Mouse (Mus musculus) liver, embryonic 14.5 days (tissue): Measurements from ENCODE around the gene Dtx2. TPM values are rescaled to one million over a fixed set of nuclear protein-coding genes. Genes with fewer than 3 reads are reported as not detected.

Experiments used
- ATAC-seq: fragments of 200-750 bp; cut with Nextera tagmentation; 2 replicates; pipeline ENCODE4 v1.8.0; 2017; ENCODE audit warnings: moderate number of reproducible peaks, mild to moderate bottlenecking, moderate library complexity; ENCODE audit not compliant: insufficient read depth
- DNase-seq, 3 experiments: peaks; one replicate each; pipeline ENCODE4 v3.0.0-alpha.2; 2012 to 2013; ENCODE audit warnings: low read depth in 3 of 3, low spot score in 3 of 3
- H3K27ac ChIP-seq: fragments of 300-500 bp; sonication (generic); 2 replicates; pipeline ENCODE4 v1.5.1; 2014; ENCODE audit warnings: moderate library complexity, mild to moderate bottlenecking, control low read depth, inconsistent platforms
- H3K27me3 ChIP-seq: fragments of 300-500 bp; sonication (generic); 2 replicates; pipeline ENCODE4 v1.6.1; 2014; ENCODE audit warnings: mild to moderate bottlenecking, low read length, moderate library complexity; ENCODE audit not compliant: control insufficient read depth, insufficient read depth
- H3K36me3 ChIP-seq: fragments of 300-500 bp; sonication (generic); replicated peaks from 2 replicates; pipeline ENCODE4 v1.6.1; 2014; ENCODE audit warnings: low read depth; ENCODE audit not compliant: control insufficient read depth, insufficient read depth
- H3K4me1 ChIP-seq, 2 experiments: fragments of 200-500 bp in 1 of 2; fragments of 300-500 bp in 1 of 2; sonication (generic) in 1 of 2; replicated peaks; 2 replicates each; pipeline ENCODE4 v1.6.1; 2012 to 2014; ENCODE audit warnings: antibody characterized with exemption in 1 of 2, inconsistent platforms in 1 of 2, low read length in 1 of 2; ENCODE audit not compliant: control insufficient read depth in 2 of 2, insufficient read depth in 2 of 2
- H3K4me2 ChIP-seq: fragments of 300-500 bp; sonication (generic); 2 replicates; pipeline ENCODE4 v1.6.1; 2014; ENCODE audit warnings: low read depth, mild to moderate bottlenecking, control low read depth, moderate library complexity
- H3K4me3 ChIP-seq, 2 experiments: fragments of 200-500 bp in 1 of 2; fragments of 300-500 bp in 1 of 2; sonication (generic) in 1 of 2; 2 replicates each; pipeline ENCODE4 v1.5.1; 2012 to 2014; ENCODE audit warnings: low read depth in 2 of 2, low read length in 2 of 2, mild to moderate bottlenecking in 2 of 2, control low read depth in 1 of 2, inconsistent platforms in 1 of 2, moderate library complexity in 1 of 2; ENCODE audit not compliant: insufficient read depth in 1 of 2
- H3K9ac ChIP-seq: fragments of 300-500 bp; sonication (generic); replicated peaks from 2 replicates; pipeline ENCODE4 v1.6.1; 2014; ENCODE audit warnings: mild to moderate bottlenecking, control low read depth, moderate library complexity
- H3K9me3 ChIP-seq: fragments of 300-500 bp; sonication (generic); 2 replicates; pipeline ENCODE4 v1.6.1; 2016; ENCODE audit warnings: low read length, mixed read lengths; ENCODE audit not compliant: control insufficient read depth
- CTCF ChIP-seq: IDR thresholded peaks from 2 replicates; pipeline ENCODE4 v1.5.1; 2016; ENCODE audit warnings: antibody characterized with exemption, low read depth, control low read depth
- EP300 ChIP-seq: IDR thresholded peaks from 2 replicates; pipeline ENCODE4 v1.6.1; 2016; ENCODE audit warnings: antibody characterized with exemption, low read depth
- WGBS: fragments of 180-500 bp; shearing (Covaris S2); extraction: QIAGEN DNeasy Blood & Tissue Kit; methylation state at CpG from one replicate; pipeline ENCODE4 v1.1.7; 2014; ENCODE audit not compliant: insufficient replicate concordance; 5-methylcytosine and 5-hydroxymethylcytosine counted together
- polyA plus RNA-seq, 2 experiments: library from polyadenylated mRNA; depleted of rRNA in 1 of 2; stranded (reverse) in 1 of 2; unstranded in 1 of 2; fragments of >200 nt; fragmentation: Nextera tagmentation in 1 of 2; extraction: Ambion mirVana in 1 of 2; gene quantifications; 2 replicates each; pipeline versions ENCODE4 v1.2.1 to v1.2.3; 2012 to 2014

Gene Dtx2
- polyA plus RNA-seq, 2 experiments: 3.4 to 5.1 TPM

DNA sequence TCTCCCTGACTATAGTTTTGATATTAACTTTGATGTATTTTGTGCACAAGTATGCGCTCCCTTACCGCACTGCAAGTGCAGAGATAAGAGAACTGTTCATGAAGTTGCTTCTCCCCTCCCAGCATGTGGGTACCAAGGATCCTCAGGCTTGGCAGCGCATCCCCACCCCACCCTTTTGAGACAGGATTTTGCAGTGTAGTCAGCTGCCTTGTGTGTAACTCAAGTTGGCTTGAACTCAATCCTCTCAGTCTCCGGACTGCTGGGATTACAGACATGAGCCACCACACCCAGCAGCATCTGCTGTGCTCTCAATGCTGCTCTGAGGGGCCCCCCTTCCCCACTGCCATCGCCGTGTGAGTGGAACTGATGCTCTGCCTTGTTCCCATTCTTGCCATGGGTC, 22.7 kb downstream of the Dtx2 start:
- H3K4me2 ChIP-seq: no peak overlapping the region
- no peaks in the 10 kb centered on the region for H3K9me3 ChIP-seq
- no peak overlapping the region for H3K27ac ChIP-seq
- H3K27me3 ChIP-seq: no peaks in the 10 kb centered on the region
- 53% methylated on average over 6 of the region's 6 CpGs for WGBS
- ATAC-seq: no peak
- H3K36me3 ChIP-seq: no peaks in the 10 kb centered on the region
- no peak for TF ChIP-seq EP300
- TF ChIP-seq CTCF: no peak
- no peak for DNase-seq
- H3K9ac ChIP-seq: no peak overlapping the region
- no peak overlapping the region for H3K4me3 ChIP-seq
- H3K4me1 ChIP-seq: no peaks in the 10 kb centered on the region; a peak in 1 of 4 replicates

DNA sequence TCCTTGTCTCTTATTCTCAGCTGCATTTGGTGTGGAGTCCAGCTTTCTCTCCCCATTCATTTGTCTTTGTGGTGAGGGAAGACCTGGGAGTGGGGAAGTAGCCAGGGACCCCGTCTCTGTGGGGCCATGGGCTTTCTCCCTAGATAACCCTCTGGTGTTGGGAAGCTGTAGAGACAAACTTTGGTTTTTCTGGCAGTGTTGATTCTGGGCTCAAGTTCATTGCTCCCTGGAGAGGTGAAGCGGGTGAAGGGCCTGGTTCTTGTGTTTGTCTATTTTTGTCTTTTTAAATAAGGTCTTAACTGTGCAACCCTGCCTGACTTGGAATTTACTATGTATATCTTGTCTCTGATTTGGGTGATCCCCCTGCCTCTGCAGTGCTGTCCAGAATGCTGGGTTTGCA, 24.1 kb downstream of the Dtx2 start:
- no peak overlapping the region for H3K9ac ChIP-seq
- no peaks in the 10 kb centered on the region; a peak in 1 of 4 replicates for H3K4me1 ChIP-seq
- no peaks in the 10 kb centered on the region for H3K27me3 ChIP-seq
- H3K9me3 ChIP-seq: no peaks in the 10 kb centered on the region
- no peak overlapping the region for H3K27ac ChIP-seq
- H3K36me3 ChIP-seq: no peaks in the 10 kb centered on the region
- TF ChIP-seq CTCF (no peak), EP300 (no peak)
- WGBS: 58% methylated on average over 2 of the region's 2 CpGs
- no peak overlapping the region for H3K4me3 ChIP-seq
- DNase-seq: no peak
- ATAC-seq: no peak
- no peak overlapping the region for H3K4me2 ChIP-seq

DNA sequence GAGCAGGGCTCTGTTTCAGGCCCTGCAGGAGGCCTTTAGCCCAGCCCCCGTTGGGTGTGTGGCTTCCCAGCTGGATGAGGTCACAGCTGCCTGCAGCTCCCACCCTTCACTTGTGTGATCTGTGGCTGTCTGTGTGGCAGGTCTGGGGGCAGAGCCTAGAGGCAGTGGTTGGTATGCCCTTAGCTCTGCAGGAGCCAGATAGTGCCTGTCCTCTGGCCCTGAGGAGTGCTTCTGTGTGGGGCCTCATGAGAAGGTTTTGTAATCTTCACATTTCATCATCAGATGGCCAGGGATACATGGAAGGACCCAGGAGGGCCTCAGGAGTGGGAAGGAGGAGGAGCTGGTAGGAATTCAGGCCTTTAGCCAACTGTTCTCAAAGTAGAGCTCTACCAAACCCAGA, 25.3 kb downstream of the Dtx2 start:
- H3K9me3 ChIP-seq: no peaks in the 10 kb centered on the region
- no peak overlapping the region for H3K27ac ChIP-seq
- H3K4me3 ChIP-seq: no peak overlapping the region
- H3K9ac ChIP-seq: no peak overlapping the region
- WGBS: 18% methylated on average over 1 of the region's 1 CpGs
- H3K27me3 ChIP-seq: no peaks in the 10 kb centered on the region
- TF ChIP-seq CTCF (no peak), EP300 (no peak)
- no peaks in the 10 kb centered on the region for H3K36me3 ChIP-seq
- no peak for DNase-seq
- no peak overlapping the region for H3K4me2 ChIP-seq
- peak; percentile 59; the same call in 1 of the 2 replicates for ATAC-seq
- H3K4me1 ChIP-seq: no peaks in the 10 kb centered on the region; a peak in 1 of 4 replicates

DNA sequence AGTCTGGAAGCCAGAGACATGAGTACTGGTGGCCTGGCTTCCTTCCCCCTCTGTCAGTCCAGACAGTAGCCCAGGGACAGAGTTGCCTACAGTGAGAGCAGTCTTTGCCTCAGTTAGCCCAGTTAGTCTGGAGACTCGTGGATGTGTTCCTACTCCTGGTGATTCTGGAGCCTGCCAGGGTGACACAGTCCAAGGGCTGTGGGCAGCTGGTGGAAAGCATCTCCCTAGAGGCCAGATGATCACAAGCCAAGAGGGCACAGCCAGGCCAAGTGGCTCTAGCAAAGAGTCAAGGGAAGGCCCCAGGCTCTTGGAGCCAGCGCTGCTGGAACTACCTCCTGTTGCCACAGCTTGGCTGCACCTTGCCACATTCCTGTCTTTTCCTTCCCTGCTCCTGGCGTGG, 31.1 kb downstream of the Dtx2 start:
- no peak overlapping the region for H3K9ac ChIP-seq
- DNase-seq: no peak
- H3K4me1 ChIP-seq: no peaks in the 10 kb centered on the region
- TF ChIP-seq EP300 (no peak), CTCF (no peak)
- H3K27ac ChIP-seq: no peak overlapping the region
- 60% methylated on average over 3 of the region's 3 CpGs for WGBS
- no peak overlapping the region for H3K4me2 ChIP-seq
- no peaks in the 10 kb centered on the region for H3K27me3 ChIP-seq
- no peak overlapping the region for H3K4me3 ChIP-seq
- H3K36me3 ChIP-seq: no peaks in the 10 kb centered on the region
- ATAC-seq: no peak
- no peaks in the 10 kb centered on the region for H3K9me3 ChIP-seq

DNA sequence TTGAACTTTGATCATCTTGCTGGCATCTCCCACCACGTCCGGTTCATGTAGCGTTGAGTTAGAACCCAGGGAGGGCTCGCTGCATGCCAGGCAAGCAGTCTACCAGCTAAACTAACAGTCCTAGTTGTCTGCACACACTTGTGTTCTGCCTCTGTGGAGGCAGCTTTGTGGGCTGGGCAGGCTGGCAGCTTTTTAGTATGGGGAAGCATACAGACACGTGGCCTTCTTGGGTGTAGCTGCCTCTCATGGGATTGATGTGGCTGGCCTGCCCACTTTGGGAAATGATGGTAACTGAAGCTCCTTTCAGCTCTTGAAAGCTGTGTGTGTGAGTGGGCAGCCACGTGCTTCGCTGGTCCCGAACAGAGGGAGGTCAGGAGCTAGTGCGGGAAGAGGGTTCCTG, 32.3 kb downstream of the Dtx2 start:
- Histone ChIP-seq H3K9ac (no peak overlapping the region), H3K4me2 (no peak overlapping the region), H3K4me1 (no peaks in the 10 kb centered on the region), H3K9me3 (no peaks in the 10 kb centered on the region), H3K27me3 (no peaks in the 10 kb centered on the region), H3K27ac (no peak overlapping the region), H3K4me3 (no peak overlapping the region), H3K36me3 (no peaks in the 10 kb centered on the region)
- TF ChIP-seq EP300 (no peak), CTCF (no peak)
- 76% methylated on average over 9 of the region's 9 CpGs for WGBS
- ATAC-seq (no peak), DNase-seq (no peak)
